Mouse (Mus musculus) cortical plate, adult 2 months (tissue): ENCODE measurements around the gene Ccdc190.

Source experiments
- CTCF ChIP-seq: fragments of 200-500 bp; IDR thresholded peaks from 2 replicates; pipeline ENCODE4 v1.5.1; 2011; ENCODE audit warnings: mild to moderate bottlenecking, control low read depth, low read length; ENCODE audit not compliant: insufficient read depth; ENCODE audit errors: extremely low read depth
- POLR2A ChIP-seq: fragments of 200-500 bp; IDR thresholded peaks from 2 replicates; pipeline ENCODE4 v1.6.1; 2011; ENCODE audit warnings: mild to moderate bottlenecking, low read length, control low read depth; ENCODE audit not compliant: insufficient read depth; ENCODE audit errors: extremely low read depth

- TF ChIP-seq CTCF (no peak), POLR2A (no peak)
Measured at GRCm38 (mm10) chr1:169971998-169972397, 43.5 kb downstream of the Ccdc190 start.
